Mouse (Mus musculus) hindbrain, postnatal 0 days (tissue): ENCODE measurements around the gene Adgrb3. TPM values are rescaled to one million over a fixed set of nuclear protein-coding genes. Genes with fewer than 3 reads are reported as not detected.

Experiments
- ATAC-seq: fragments of 200-750 bp; cut with Nextera tagmentation; 2 replicates; pipeline ENCODE4 v1.8.0; 2017; ENCODE audit warnings: mild to moderate bottlenecking, moderate TSS enrichment, moderate library complexity
- DNase-seq: peaks from one replicate; pipeline ENCODE4 v3.0.0-alpha.2; 2015; ENCODE audit warnings: low spot score
- H3K27ac ChIP-seq: fragments of 300-500 bp; sonication (generic); 2 replicates; pipeline ENCODE4 v1.5.1; 2014; ENCODE audit warnings: mild to moderate bottlenecking
- H3K27me3 ChIP-seq: fragments of 300-500 bp; sonication (generic); 2 replicates; pipeline ENCODE4 v1.6.1; 2014; ENCODE audit warnings: low read length, mixed read lengths; ENCODE audit not compliant: insufficient read depth
- H3K36me3 ChIP-seq: fragments of 300-500 bp; sonication (generic); 2 replicates; pipeline ENCODE4 v1.6.1; 2014; ENCODE audit warnings: low read length, mixed read lengths; ENCODE audit not compliant: insufficient read depth
- H3K4me1 ChIP-seq: fragments of 300-500 bp; sonication (generic); 2 replicates; pipeline ENCODE4 v1.6.1; 2014; ENCODE audit warnings: antibody characterized with exemption, low read length, mixed read lengths; ENCODE audit not compliant: insufficient read depth
- H3K4me2 ChIP-seq: fragments of 300-500 bp; sonication (generic); 2 replicates; pipeline ENCODE4 v1.6.1; 2014; ENCODE audit warnings: low read depth, mild to moderate bottlenecking, low read length, moderate library complexity, mixed read lengths
- H3K4me3 ChIP-seq: fragments of 300-500 bp; sonication (generic); 2 replicates; pipeline ENCODE4 v1.5.1; 2014; ENCODE audit warnings: low read length
- H3K9ac ChIP-seq: fragments of 300-500 bp; sonication (generic); replicated peaks from 2 replicates; pipeline ENCODE4 v1.6.1; 2014; ENCODE audit warnings: mild to moderate bottlenecking, low read length, moderate library complexity, mixed read lengths
- H3K9me3 ChIP-seq: fragments of 300-500 bp; sonication (generic); 2 replicates; pipeline ENCODE4 v1.6.1; 2016; ENCODE audit warnings: low read length, mixed read lengths
- CTCF ChIP-seq: IDR thresholded peaks from 2 replicates; pipeline ENCODE4 v1.5.1; 2016; ENCODE audit warnings: antibody characterized with exemption, control low read depth, low read depth
- WGBS: fragments of 180-500 bp; shearing (Covaris S2); extraction: QIAGEN DNeasy Blood & Tissue Kit; methylation state at CpG from one replicate; pipeline ENCODE4 v1.1.7; 2014; 5-methylcytosine and 5-hydroxymethylcytosine counted together
- polyA plus RNA-seq: library from polyadenylated mRNA; unstranded; fragments of >200 nt; fragmentation: Nextera tagmentation; extraction: Ambion mirVana; gene quantifications from 2 replicates; pipeline ENCODE4 v1.2.1, GENCODE M21; 2015
- total RNA-seq: library from RNA; depleted of rRNA; stranded (reverse); fragments of >200 nt; gene quantifications from 2 replicates; pipeline ENCODE4 v1.2.3, GENCODE M21; 2014; rRNA removed

Adgrb3 gene
- 74.6 and 79.2 TPM in 2 replicates for total RNA-seq
- polyA plus RNA-seq: 44.7 and 46.5 TPM in 2 replicates

DNA sequence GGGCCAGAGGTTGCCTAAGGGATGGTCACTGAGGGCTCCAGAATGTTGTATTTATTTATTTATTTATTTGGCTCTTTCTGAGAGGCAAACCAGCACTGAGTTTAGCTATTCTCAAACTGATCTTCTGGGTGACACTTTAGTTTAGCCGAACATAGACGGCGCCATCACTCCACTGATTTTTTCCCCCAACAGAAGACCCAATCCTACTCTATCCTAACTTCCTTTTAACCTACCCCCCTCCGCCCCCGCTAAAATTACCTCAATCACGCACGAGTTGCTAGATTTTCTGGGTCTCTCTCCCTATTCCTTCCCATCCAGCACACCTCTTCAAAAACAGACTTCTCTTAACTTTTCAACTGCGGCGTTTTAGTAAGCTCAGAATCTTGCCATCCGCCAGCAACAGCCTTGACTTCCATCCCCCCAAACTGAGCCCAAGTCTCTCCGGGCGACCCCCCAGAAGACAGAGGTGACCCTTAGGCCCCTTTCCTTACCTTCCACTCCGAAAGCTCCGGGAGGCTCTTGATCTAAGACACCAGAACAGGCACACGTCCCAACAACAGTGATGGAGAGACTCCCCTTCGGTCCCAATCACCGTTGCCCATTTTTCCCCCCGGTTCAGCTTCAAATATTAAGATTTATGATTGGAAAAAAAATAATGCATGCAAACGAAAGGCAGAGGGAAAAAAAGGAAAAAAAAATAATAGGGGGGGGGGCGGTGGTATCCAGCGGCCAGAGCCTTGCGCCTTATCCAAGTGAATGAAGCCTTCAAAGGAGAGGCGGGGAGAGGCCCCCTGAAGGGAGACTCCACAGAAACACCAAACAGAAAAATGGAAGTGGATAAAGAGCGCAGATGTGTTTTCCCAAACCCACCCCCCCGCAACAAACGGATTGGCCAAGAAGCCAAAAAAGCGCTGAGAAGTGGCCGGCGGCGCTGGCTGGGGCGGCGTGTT lies at the start of gene Adgrb3:
Gene Adgrb3, minus strand, starts transcription at position 737 of the 950 bp plus-strand sequence.
- Histone ChIP-seq H3K4me3 (peak within 1 kb of the TSS; percentile 75), H3K27ac (peak within 1 kb of the TSS; percentile 87), H3K36me3 (no peaks in the 10 kb centered on the region), H3K9ac (peak within 1 kb of the TSS; percentile 72), H3K9me3 (no peaks in the 10 kb centered on the region), H3K4me2 (peak within 1 kb of the TSS; percentile 57), H3K4me1 (peaks cover 3% of the 10 kb centered on the region; the same call in 1 of the 2 replicates), H3K27me3 (no peaks in the 10 kb centered on the region)
- WGBS: 1% methylated on average over 32 of the region's 32 CpGs
- peak; percentile 61 for TF ChIP-seq CTCF
- peak; percentile 50 for ATAC-seq
- DNase-seq: peak; percentile 78

DNA sequence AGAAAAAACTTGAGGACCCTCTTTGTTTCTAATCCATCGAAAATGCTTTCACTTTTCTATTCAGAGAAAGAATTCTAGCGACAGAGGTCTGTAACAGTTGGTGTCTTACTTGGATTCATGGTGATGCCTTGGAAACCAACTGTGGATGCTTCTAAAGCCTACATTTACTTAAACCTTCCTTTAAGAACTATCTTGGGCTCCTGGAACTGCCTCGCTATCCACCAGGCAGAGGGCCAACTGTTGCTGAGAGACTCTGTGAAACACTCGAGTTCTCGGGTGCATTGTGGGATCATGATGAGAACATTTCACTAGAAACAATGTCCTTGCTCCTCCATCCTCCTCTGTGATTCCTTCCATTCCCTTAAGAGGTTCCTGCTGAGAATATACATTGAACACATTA lies 48.0 kb upstream of the Adgrb3 start:
- DNase-seq: peak; percentile 10
- Histone ChIP-seq H3K36me3 (no peaks in the 10 kb centered on the region), H3K4me2 (no peak overlapping the region), H3K4me1 (no peaks in the 10 kb centered on the region), H3K27me3 (no peaks in the 10 kb centered on the region), H3K9ac (no peak overlapping the region), H3K4me3 (no peak overlapping the region), H3K27ac (no peak overlapping the region), H3K9me3 (no peaks in the 10 kb centered on the region)
- TF ChIP-seq CTCF: no peak
- 55% methylated on average over 5 of the region's 5 CpGs for WGBS
- no peak for ATAC-seq

DNA sequence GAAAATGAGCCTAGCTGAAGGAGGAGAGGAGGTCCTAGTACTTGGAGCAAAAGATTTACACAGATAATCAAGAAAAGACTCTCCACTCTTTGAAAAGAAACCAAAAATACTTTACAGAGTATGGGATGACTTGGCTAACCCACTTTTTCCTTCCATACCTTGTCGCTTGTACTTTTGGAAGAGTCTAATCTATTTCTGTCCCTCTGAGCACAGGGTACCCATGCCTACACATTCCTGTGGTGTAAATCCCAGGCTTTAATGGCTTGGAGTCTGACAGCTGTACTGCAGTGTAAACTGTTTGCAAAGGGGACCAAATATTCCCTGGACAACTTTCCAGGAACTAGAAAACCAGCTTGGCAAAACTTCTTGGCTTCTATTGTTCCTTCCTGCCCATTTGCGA lies 28.0 kb upstream of the Adgrb3 start:
- no peaks in the 10 kb centered on the region for H3K36me3 ChIP-seq
- WGBS: 76% methylated on average over 2 of the region's 2 CpGs

DNA sequence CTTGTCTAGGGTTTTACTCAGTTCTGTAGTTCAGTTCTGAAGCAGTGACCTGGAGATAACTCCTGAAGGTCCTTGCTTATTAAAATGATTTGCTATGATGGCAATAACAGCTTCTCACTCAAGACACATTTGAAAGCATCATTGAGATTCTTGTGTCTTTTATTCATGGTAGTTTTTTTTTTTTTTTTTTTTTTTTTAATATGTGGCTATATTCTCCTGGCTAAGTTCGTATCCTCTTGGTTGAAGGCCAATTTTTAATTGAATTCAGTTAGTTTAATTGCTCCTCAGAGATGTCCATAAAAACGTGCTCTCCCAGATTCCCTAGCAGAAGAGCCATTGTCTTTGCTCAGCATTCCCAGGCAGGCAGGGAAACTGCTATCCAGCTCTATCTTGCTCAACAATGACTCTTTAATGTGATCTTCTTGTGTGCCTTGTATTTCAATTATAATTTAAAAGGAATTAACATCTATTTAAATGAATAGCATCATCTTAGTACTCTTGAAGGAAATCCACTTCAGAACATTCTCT lies 25.0 kb upstream of the Adgrb3 start:
- 15% methylated on average over 2 of the region's 2 CpGs for WGBS
- no peaks in the 10 kb centered on the region for H3K4me1 ChIP-seq
- ATAC-seq (no peak), DNase-seq (peak; percentile 17)
- no peaks in the 10 kb centered on the region for H3K27me3 ChIP-seq
- no peak for TF ChIP-seq CTCF
- H3K4me3 ChIP-seq: no peak overlapping the region
- no peak overlapping the region for H3K27ac ChIP-seq
- no peak overlapping the region for H3K9ac ChIP-seq
- no peaks in the 10 kb centered on the region for H3K36me3 ChIP-seq
- H3K9me3 ChIP-seq: no peaks in the 10 kb centered on the region
- H3K4me2 ChIP-seq: no peak overlapping the region

More for the DNA sequence above, 28.0 kb upstream of the Adgrb3 start:
- no peak overlapping the region for H3K9ac ChIP-seq
- H3K27ac ChIP-seq: no peak overlapping the region
- H3K4me3 ChIP-seq: no peak overlapping the region
- no peak overlapping the region for H3K4me2 ChIP-seq
- no peak for TF ChIP-seq CTCF
- no peak for DNase-seq
- no peaks in the 10 kb centered on the region for H3K9me3 ChIP-seq
- no peaks in the 10 kb centered on the region for H3K27me3 ChIP-seq
- ATAC-seq: no peak
- no peaks in the 10 kb centered on the region for H3K4me1 ChIP-seq

DNA sequence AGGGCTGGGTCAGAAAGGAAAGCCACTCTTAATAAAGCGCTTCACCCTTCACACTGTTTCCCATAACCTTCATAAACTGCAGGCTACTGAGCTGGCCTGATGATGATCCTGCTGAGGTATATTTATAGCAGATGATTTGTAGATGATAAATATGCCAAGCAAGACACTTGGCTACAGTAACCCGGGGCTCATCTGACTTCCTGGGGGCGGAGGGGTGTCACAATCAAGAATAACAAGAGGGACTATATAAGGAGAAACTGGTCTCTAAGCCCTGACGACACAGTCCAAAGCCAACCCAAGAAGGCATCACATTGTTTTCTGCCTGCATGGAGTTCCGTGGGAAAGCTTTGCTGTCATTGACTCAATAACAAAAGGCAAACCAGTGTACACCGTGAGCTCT lies 2.8 kb upstream of the Adgrb3 start:
- H3K4me1 ChIP-seq: no peaks in the 10 kb centered on the region
- H3K36me3 ChIP-seq: no peaks in the 10 kb centered on the region
- H3K4me2 ChIP-seq: peak overlapping the region; percentile 57
- peak overlapping the region; percentile 75 for H3K4me3 ChIP-seq
- no peak for ATAC-seq
- peak overlapping the region; percentile 72; the same call in 1 of the 2 replicates for H3K9ac ChIP-seq
- 22% methylated on average over 6 of the region's 6 CpGs for WGBS
- no peaks in the 10 kb centered on the region for H3K9me3 ChIP-seq
- H3K27ac ChIP-seq: peak overlapping the region; percentile 87
- no peak for DNase-seq
- TF ChIP-seq CTCF: no peak
- no peaks in the 10 kb centered on the region for H3K27me3 ChIP-seq

DNA sequence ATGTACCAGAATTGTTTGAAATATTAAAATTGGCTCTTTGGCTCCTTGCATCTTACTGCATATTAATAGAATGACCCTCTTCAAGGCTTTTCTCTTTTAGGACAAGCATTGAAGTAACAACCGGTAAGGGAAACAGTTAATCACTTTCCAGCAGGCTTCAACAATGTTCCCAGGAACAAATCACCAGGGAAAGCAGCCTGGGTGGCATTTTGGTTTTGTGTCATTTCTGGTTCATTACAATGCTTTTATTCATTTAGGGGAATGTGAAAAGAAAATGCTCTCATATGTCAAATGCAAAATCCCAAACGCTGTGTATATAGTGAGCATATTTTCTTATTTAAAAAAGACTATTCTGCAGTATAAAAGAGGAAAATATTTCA lies 2.0 kb upstream of the Adgrb3 start:
- ATAC-seq (no peak), DNase-seq (peak; percentile 34)
- peak overlapping the region; percentile 57 for H3K4me2 ChIP-seq
- H3K36me3 ChIP-seq: no peaks in the 10 kb centered on the region
- H3K27ac ChIP-seq: peak overlapping the region; percentile 87
- no peaks in the 10 kb centered on the region for H3K4me1 ChIP-seq
- H3K4me3 ChIP-seq: peak overlapping the region; percentile 75
- no peak for TF ChIP-seq CTCF
- WGBS: 7% methylated on average over 2 of the region's 2 CpGs
- H3K9me3 ChIP-seq: no peaks in the 10 kb centered on the region
- H3K9ac ChIP-seq: peak overlapping the region; percentile 72
- no peaks in the 10 kb centered on the region for H3K27me3 ChIP-seq
